Mouse (Mus musculus): ENCODE measurements around the gene Ephb1.

Ephb1 gene

DNA sequence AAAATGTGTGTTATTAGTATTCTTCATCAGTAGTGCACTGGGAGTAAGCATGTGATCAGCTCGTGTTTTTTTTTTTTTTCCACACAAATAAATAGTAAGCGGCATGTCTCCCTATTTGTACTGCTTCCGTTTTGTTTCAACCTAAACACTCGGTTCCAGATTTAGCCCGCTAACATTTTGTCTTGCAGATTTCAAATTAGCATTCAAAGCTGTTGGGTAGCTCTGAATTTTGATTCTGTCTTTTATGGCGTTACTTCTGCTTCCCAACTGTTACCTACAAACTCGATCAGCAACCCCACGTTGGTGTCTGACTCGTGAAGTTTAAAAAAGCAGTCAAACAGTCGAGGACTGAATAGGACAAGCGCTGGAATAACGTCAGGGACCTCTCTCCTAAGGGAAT lies 363.7 kb downstream of the Ephb1 start:
- in situ Hi-C loops (cut with MboI; ENCODE audit: low pct_unique_long_range_greater_than_20kb in 1 of 2, low sequenced_read_pairs in 2 of 2, unreplicated experiment in 1 of 2): no loop called here

DNA sequence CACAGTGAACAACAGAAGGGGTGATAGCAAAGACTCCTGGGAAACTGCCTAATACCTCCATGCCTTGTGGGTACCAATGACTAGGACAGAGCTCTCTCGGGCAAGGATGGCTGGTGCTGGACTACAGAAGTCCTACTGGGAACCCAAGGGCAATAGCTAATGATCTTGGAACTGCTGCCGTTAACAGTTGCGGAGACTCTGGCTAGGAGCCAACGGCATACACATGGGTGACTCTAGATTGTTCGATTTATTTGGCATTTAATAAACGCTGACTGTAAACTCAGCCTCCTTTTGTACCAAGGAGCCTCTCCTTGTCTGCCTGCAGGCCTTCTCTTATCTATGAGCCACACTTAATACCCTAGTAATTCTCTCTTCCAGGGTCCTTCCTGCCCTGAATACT lies 364.5 kb downstream of the Ephb1 start:
- in situ Hi-C loops (cut with MboI; ENCODE audit: low pct_unique_long_range_greater_than_20kb in 1 of 2, low sequenced_read_pairs in 2 of 2, unreplicated experiment in 1 of 2): no loop called here

DNA sequence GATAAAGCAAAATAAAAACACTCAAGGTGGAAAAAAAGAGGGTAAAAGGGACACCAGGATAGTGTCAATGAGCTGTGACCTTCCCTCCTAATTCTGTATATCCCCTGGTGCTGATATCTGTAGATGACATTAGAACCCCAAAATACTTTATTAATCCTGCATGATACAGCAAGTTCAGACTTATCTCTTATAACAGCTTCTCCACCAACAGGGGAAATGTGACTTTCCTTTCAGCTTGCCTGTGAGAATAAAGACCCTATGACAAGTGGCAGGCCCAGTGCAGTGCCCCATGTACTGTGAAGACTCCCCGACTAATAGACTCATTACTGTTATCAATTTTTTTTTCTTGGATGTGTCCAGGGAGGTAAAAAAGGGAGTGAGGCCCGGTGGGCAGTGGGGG lies 367.6 kb downstream of the Ephb1 start:
- in situ Hi-C loops (cut with MboI; ENCODE audit: low pct_unique_long_range_greater_than_20kb in 1 of 2, low sequenced_read_pairs in 2 of 2, unreplicated experiment in 1 of 2): no loop called here

DNA sequence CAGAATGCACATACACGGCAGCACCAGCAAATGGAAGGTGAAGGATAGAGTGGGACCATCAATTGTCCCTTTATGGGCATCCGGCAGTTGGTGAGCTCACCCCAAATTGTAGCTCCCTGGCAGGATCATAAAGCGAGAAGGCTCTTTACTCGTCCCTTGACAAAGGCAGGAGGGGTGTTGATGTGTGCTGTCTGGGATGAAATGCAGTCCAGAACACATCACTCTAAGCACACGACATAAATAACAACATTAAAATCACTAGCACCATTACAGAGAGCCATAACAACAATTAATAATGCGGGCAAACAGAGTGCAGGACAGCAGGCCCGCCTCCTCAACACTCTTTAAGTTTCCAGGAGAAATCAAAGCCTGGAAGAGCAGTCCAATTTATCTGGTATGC lies 372.1 kb downstream of the Ephb1 start:
- in situ Hi-C loops (cut with MboI; ENCODE audit: low pct_unique_long_range_greater_than_20kb in 1 of 2, low sequenced_read_pairs in 2 of 2, unreplicated experiment in 1 of 2): no loop called here

DNA sequence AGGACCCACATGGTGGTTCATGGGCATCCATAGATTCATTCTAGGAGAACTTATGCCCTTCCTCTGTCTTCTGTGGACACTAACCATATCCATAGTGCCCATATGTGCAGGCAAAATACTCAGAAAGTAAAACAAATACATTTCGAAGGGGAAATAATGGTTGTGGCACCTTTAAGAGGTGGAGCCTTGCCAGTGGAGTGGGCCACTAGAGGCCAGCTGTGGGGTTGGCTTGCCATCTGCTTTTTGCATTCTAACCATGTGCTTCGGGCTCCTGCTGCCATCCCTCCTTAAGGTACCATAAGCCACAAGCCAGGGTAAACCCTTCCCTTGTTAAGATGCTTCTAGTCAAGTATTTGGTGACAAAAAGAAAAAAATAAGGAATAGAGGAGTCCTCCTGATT lies 373.3 kb downstream of the Ephb1 start:
- in situ Hi-C loops (cut with MboI; ENCODE audit: low pct_unique_long_range_greater_than_20kb in 1 of 2, low sequenced_read_pairs in 2 of 2, unreplicated experiment in 1 of 2): no loop called here

DNA sequence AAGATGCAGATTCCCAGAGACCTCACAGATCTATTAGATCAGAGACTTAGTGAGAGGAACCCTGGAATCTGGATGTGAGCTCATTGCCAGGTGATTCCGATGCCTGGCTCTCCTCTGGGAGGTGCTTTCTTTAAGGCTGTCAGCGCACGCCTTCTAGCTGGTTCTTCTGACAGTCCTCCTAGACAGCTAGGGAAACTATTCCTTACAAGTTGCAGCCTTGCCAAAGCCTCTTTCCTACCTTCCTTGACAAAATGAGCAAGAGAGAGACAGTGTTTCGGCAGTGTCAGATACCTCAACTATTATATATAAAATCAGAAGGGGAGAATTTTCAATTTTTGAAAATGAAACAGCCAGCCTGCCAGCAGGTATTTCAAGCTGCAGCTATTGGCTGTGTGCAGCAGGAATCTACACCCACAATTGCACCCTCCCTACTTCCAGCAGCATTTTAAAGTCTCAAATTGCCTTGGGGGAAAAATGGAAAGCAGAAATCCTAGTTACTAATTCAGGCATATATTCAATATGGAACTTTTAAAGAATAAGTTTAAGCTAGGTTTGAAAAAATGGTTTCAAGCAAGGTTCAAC lies 377.5 kb downstream of the Ephb1 start:
- in situ Hi-C loops (cut with MboI; ENCODE audit: low pct_unique_long_range_greater_than_20kb in 1 of 2, low sequenced_read_pairs in 2 of 2, unreplicated experiment in 1 of 2): no loop called here

DNA sequence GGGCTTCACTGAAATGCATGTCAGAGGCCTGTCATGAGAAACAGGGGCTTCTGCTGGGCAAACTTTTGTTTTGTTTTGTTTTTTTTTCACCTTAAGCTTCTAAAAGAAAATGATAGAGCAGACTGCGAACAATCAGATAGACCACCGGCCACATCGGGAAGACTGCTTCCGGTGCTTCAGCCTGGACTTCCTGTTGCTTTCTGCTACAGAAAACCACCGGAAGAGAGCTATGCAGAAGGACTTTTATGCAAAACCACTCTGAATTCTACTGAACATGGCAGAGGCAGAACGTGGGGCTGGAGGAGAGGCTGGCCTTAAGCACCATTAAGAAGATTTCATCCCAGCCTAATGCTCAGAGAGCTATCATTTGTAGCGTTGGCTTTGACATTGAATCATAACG lies 382.2 kb downstream of the Ephb1 start:
- in situ Hi-C loops (cut with MboI; ENCODE audit: low pct_unique_long_range_greater_than_20kb in 1 of 2, low sequenced_read_pairs in 2 of 2, unreplicated experiment in 1 of 2): no loop called here

DNA sequence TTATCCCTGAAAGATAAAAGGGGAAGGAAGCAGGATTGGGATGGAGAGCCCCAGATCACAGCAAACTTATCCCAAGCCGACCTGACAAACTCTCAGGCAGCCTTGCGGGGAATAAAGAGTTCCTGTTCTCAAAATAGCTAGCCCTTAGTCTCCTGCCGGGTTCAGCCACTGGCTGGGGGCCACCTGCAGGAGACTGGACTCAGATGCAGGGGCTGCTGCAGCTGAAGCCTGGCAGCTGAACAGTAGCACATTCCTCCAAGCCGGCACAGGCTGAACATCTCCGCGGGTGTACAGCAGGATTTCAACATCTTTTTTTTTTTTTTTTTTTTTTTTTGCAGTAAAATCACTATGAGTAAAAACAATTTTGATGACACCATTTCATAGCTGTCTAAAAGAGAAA lies 382.7 kb downstream of the Ephb1 start:
- in situ Hi-C loops (cut with MboI; ENCODE audit: low pct_unique_long_range_greater_than_20kb in 1 of 2, low sequenced_read_pairs in 2 of 2, unreplicated experiment in 1 of 2): no loop called here

DNA sequence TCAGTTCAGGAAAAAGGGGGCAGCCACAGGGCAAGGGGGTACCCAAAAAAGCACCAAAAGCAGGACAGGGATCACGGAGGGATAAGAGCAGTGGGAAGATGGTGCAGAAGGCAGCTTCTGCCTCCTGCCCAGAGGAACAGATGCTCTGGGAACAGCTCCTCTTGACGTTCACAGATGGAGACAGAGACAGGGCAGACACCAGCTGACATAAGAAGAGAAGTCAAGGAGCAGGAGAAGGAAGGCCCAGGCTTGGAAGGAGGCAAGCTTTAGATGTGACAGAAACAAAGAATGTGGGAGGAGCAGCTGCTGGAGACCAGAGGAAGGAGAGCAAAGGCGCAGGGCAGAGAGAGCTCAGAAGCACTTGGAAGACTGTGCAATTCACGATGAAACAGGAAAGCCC lies 398.3 kb downstream of the Ephb1 start:
- in situ Hi-C loops (cut with MboI; ENCODE audit: low pct_unique_long_range_greater_than_20kb in 1 of 2, low sequenced_read_pairs in 2 of 2, unreplicated experiment in 1 of 2): no loop called here

DNA sequence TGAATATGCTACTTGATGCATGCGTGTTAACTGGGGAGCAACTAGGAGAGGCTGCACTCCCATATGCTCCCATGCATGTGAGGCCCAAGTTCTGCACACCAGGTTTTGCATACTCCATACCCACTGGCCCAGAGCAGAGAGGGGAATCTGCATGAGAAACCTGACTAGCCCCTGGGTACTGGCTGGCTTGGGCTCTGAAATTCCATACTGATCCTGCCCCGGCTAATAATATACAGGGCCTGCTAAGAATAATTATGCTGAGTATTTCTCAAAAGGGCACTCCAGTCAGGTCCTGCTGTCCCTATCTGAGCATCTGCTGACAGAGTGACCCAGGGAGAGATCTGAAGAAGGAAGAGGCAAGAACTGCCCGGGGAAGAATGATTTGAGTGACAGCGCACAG lies 400.0 kb downstream of the Ephb1 start:
- in situ Hi-C loops (cut with MboI; ENCODE audit: low pct_unique_long_range_greater_than_20kb in 1 of 2, low sequenced_read_pairs in 2 of 2, unreplicated experiment in 1 of 2): no loop called here

DNA sequence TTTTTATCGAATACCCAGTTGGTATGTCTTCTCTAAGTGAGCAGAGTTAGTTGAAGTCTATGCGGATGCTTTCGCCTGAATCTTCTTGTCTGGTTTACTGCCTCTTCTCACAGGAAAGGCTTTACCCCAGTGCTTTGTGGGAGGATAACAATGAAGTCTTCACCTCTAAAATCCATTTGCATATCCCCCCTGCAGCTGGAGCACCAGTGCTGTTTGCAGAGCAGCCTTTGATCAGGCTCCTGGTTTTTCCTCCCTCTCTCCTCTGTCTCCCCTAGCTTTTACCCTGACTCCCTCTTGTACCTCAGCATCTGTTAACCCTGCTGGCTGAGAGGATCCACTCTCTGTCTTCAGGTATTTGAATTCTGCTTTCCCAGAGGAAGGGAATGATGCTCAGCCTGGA lies 404.4 kb downstream of the Ephb1 start:
- in situ Hi-C loops (cut with MboI; ENCODE audit: low pct_unique_long_range_greater_than_20kb in 1 of 2, low sequenced_read_pairs in 2 of 2, unreplicated experiment in 1 of 2): no loop called here

DNA sequence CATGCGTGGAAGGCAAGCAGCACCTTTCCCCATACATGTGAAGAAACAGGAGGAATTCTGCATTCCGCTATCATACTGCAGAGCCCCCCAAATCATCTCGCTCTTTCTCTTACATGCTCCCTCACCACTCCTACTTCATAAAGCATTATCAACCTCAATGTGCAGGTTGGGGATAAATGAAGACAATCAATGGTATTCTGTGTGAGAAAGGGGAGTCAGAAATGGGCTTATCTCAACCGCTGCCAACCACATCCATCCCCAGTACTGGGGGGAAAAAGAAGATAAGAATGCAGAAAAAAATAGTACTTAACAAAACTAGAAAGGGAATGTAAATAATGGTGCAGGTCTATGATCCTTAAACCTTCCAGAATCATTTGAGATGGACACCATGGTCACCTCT lies 408.7 kb downstream of the Ephb1 start:
- in situ Hi-C loops (cut with MboI; ENCODE audit: low pct_unique_long_range_greater_than_20kb in 1 of 2, low sequenced_read_pairs in 2 of 2, unreplicated experiment in 1 of 2): no loop called here

DNA sequence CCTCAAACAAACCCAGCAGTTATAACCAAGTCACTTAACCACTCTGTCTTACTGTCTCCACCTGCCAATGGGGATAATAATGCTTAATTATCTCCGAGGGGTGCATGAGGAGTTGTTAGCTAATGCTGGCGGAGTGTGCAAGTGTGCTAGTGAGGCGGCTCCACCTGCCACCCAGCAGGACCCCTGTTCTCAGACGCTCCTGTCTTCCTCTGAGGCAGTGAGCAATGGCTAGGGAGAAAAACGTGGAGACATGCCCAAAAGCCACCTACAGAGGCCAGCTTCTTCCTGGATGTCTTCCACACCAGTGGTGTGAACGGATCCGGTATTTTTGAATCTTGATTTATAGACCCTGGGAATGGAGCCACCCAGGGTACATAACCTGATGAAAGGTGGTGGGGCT lies 409.2 kb downstream of the Ephb1 start:
- in situ Hi-C loops (cut with MboI; ENCODE audit: low pct_unique_long_range_greater_than_20kb in 1 of 2, low sequenced_read_pairs in 2 of 2, unreplicated experiment in 1 of 2): no loop called here

DNA sequence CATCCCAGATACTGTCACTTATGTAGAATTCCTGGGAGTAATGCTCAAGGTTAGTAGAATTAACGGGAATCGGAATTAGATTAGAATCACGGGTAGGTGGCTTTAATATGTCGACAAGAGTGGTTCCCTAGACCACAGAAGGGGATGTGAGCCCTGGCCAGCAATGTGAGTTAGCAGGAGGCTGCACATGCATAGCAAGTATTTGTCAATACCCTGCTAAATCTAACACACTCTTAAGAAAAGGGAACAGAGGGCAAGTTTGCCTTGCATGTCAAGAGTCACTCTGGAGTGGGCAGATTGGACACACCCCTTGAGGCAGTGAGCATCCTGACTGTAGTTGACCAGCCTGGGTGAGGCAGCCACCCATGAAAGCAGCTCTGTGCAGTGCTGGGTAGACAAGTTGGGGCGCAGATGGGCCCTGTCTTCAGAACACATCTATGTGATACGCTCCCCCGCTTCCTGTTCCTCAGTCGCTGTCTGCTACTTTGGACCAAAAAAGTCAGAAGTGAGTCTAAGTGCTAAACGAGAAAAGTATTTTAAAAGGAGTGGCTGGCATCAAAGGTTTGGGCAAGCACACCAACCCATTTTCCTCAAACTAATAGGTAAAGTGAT lies 412.3 kb downstream of the Ephb1 start:
- in situ Hi-C loops (cut with MboI; ENCODE audit: low pct_unique_long_range_greater_than_20kb in 1 of 2, low sequenced_read_pairs in 2 of 2, unreplicated experiment in 1 of 2): no loop called here

DNA sequence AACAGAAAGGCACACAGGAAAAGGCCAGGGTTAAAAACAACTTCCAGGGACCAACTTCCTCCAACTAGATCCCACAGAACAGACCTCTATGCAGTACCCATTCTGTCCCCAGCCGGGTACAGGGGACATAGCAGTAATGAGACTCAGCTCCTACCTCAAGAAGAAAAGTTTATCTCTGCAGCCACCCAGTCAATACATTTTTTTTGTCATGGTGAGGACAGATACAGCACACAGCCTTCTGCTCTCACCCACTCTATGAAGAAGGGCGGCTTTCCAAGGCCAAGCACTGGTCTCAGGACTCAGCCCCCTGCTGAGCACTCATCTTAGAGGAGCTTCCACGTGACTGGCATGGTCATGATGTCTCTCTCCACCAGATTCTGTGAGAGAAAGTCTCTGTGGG lies 414.3 kb downstream of the Ephb1 start:
- in situ Hi-C loops (cut with MboI; ENCODE audit: low pct_unique_long_range_greater_than_20kb in 1 of 2, low sequenced_read_pairs in 2 of 2, unreplicated experiment in 1 of 2): no loop called here

DNA sequence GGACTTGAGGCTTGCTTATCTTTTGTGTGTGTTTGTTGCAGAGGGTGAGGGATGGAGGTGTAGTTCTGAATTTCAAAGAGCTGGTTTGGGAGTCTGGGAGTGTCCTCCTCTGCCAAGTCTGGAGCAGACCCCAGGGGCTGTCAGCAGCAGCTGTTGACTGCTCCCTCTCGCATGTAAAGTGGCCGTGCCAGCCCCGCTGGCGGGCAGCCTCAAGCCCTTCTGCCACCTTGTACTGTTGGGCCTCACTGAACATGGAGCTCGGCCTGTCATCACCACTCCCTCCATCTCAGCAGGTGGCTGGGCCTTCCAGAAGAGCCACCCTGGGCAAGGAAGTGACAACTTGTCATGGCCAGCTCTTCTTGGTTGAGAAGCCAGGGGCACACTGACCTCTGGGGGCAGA lies 415.5 kb downstream of the Ephb1 start:
- in situ Hi-C loops (cut with MboI; ENCODE audit: low pct_unique_long_range_greater_than_20kb in 1 of 2, low sequenced_read_pairs in 2 of 2, unreplicated experiment in 1 of 2): no loop called here

DNA sequence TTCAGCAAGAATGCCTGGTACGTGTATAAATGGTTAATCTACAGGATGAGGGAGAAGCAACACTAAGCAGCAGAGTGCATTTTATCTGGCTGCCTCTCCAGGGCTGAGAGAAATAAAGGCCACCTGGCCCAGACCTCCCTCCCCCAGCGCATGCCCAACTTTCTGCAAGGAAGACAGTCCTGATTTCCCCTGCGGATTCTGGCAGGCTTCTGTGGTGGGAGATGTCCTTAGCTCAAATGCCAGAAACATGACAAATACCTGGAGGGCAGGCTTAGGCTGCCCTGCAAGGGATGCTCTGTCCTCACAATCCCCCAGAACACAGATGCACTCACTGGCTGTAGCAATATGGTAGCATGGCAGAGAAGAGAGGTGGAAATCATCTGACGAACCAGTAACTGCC lies 416.4 kb downstream of the Ephb1 start:
- in situ Hi-C loops (cut with MboI; ENCODE audit: low pct_unique_long_range_greater_than_20kb in 1 of 2, low sequenced_read_pairs in 2 of 2, unreplicated experiment in 1 of 2): no loop called here

DNA sequence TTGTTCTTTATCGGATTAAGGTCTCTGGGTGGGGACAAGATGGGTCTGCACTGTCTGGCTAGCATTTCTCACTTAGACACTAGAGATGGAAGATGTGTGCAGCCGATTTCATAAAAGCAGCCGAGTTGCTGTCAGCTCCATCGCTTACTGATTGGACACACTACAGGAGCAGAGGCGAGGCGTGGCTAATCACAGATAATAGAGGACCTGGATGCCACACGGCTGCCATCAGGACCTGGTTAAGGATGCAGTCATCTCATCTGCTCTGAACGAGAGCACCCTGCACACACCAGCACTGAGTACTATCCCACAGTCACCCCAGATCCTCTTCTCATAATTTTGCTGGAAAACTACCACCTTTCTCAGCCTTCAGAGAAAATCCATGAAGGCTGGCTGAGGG lies 419.6 kb downstream of the Ephb1 start:
- in situ Hi-C loops (cut with MboI; ENCODE audit: low pct_unique_long_range_greater_than_20kb in 1 of 2, low sequenced_read_pairs in 2 of 2, unreplicated experiment in 1 of 2): no loop called here

DNA sequence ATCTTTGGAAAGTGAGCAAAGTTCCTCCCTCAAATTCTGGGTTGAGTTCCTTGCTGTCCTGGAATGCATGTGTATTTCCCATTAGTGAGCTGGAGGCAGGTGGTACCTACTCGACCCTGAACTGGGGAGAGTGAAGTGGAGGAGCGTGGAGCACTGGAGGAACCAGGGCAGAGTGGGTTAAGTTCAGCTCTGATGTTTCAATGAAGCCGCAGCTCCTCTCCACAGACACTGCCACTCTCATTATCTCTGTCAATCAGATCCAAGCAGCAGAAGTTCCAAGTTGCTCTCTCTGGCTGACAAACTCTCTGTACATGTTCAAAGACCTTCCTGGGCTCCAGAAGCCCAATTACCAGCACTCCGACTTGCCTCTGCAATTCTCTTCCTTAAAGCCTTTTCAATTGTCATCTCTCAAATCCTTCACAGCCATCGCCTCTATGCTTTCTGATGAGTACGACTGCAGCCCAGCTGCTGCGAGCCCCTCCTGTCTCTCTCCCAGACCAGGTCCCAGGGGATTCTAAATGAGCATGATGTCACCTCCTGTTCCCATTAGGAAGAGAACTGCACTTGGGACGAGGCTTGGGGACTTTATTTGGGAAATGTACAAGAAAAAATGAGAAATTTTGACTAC lies 420.4 kb downstream of the Ephb1 start:
- in situ Hi-C loops (cut with MboI; ENCODE audit: low pct_unique_long_range_greater_than_20kb in 1 of 2, low sequenced_read_pairs in 2 of 2, unreplicated experiment in 1 of 2): no loop called here

DNA sequence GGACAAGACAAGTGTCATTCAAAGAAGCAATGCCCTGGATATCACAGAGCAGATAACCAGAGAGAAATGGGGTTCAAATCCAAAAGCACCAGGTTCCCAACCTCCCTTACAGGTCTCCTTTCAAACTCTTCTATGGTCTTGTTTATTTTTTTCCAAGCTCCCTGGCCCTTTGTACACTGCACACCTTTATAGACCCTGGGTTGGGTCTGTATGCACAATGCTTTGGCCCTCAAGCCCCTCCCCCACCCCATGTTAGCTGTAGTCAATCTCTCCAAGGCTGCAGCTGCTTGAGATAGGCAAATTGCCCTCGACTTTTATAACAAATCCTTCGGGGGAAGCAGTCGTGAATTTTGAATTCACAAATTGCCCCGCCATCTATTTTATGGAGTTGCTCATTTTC lies 429.7 kb downstream of the Ephb1 start:
- in situ Hi-C loops (cut with MboI; ENCODE audit: low pct_unique_long_range_greater_than_20kb in 1 of 2, low sequenced_read_pairs in 2 of 2, unreplicated experiment in 1 of 2): no loop called here
